Mouse (Mus musculus): ENCODE measurements around the gene Ormdl3.

- TF ChIP-seq CTCF (IDR thresholded peaks at IDR 0.05; ENCODE audit: low read depth), result peak; percentile 2; the same call in 1 of the 2 replicates
- TF ChIP-seq EP300 (IDR thresholded peaks at IDR 0.05; ENCODE audit: low read depth), result no peak
These were observed 3.0 kb downstream of the Ormdl3 start for GRCm38 (mm10) chr11:98584146-98584545.

Measured in liver, postnatal 0 days (tissue).